Mouse (Mus musculus) cortical plate, adult 2 months (tissue): ENCODE measurements around the gene Romo1.

Experiments used
- CTCF ChIP-seq: fragments of 200-500 bp; IDR thresholded peaks from 2 replicates; pipeline ENCODE4 v1.5.1; 2011; ENCODE audit warnings: mild to moderate bottlenecking, control low read depth, low read length; ENCODE audit not compliant: insufficient read depth; ENCODE audit errors: extremely low read depth
- POLR2A ChIP-seq: fragments of 200-500 bp; IDR thresholded peaks from 2 replicates; pipeline ENCODE4 v1.6.1; 2011; ENCODE audit warnings: mild to moderate bottlenecking, low read length, control low read depth; ENCODE audit not compliant: insufficient read depth; ENCODE audit errors: extremely low read depth

- TF ChIP-seq POLR2A (no peak), CTCF (no peak)
These were observed 37.2 kb downstream of the Romo1 start for GRCm38 (mm10) chr2:156180824-156181590.
